8 mouse cellular contexts compared by ENCODE assay signal in genomic region chr6:5109925-5110714, GRCm38 (mm10).
DNase-seq lines count a peak whose midpoint lies in the region; ATAC-seq and TF ChIP-seq lines count a peak whose summit lies in the region.

No protein-coding gene starts in this region.

- peak overlapping the region; percentile 36 for H3K4me3 ChIP-seq in embryonic facial prominence, embryonic 15.5 days (replicated peaks)
- peak overlapping the region; percentile 36 for H3K4me3 ChIP-seq in limb, embryonic 14.5 days (replicated peaks; ENCODE audit: low read length)
- H3K4me3 ChIP-seq in midbrain, postnatal 0 days (ENCODE audit: low read depth, low read length): peak overlapping the region; percentile 39

- H3K9ac ChIP-seq in embryonic facial prominence, embryonic 15.5 days: no peak overlapping the region
- peak overlapping the region; percentile 34; the same call in 1 of the 2 replicates for H3K9ac ChIP-seq in limb, embryonic 14.5 days (ENCODE audit: low read depth, low read length, severe bottlenecking)
- peak overlapping the region; percentile 42; the same call in 1 of the 2 replicates for H3K9ac ChIP-seq in midbrain, postnatal 0 days (replicated peaks; ENCODE audit: low read length, poor library complexity, severe bottlenecking)

- H3K4me1 ChIP-seq in embryonic facial prominence, embryonic 15.5 days: no peaks in the 10 kb centered on the region
- 0 out of 2 replicates have a peak, but pooled peaks cover 15% of the 10 kb centered on the region for H3K4me1 ChIP-seq in limb, embryonic 14.5 days (ENCODE audit: control insufficient read depth, insufficient read depth, low read length)
- no peaks in the 10 kb centered on the region for H3K4me1 ChIP-seq in midbrain, postnatal 0 days (ENCODE audit: insufficient read depth, low read length)

- peak; percentile 60 for DNase-seq in 3134 (ENCODE audit: extremely low read depth, insufficient read length, low spot score)
- DNase-seq in adrenal gland, postnatal 4 days (ENCODE audit: low spot score in 2 of 2): peak; percentile 63 to 71
- peak; percentile 87 for DNase-seq in heart, adult 8-10 months (ENCODE audit: low spot score)
- peak; percentile 88 for DNase-seq in kidney, adult 9 months
- peak; percentile 90 for DNase-seq in limb, embryonic 14.5 days (ENCODE audit: low spot score)
- peak; percentile 95 for DNase-seq in midbrain, postnatal 0 days (ENCODE audit: low spot score)
- DNase-seq in spleen, postnatal 14 days (ENCODE audit: low spot score in 2 of 2): peak; percentile 60 to 70

- H3K9me3 ChIP-seq in embryonic facial prominence, embryonic 15.5 days (replicated peaks): no peaks in the 10 kb centered on the region
- no peaks in the 10 kb centered on the region for H3K9me3 ChIP-seq in limb, embryonic 14.5 days (ENCODE audit: control insufficient read depth, low read length)
- H3K9me3 ChIP-seq in midbrain, postnatal 0 days (ENCODE audit: low read length): no peaks in the 10 kb centered on the region

- WGBS in embryonic facial prominence, embryonic 15.5 days: 4% methylated on average over 18 of the region's 18 CpGs
- WGBS in limb, embryonic 14.5 days: 3% methylated on average over 18 of the region's 18 CpGs
- WGBS in midbrain, postnatal 0 days: 6% methylated on average over 18 of the region's 18 CpGs

- TF ChIP-seq POLR2A in limb, embryonic 14.5 days (IDR thresholded peaks at IDR 0.05; ENCODE audit: borderline replicate concordance, extremely low read depth, insufficient read depth, insufficient read length): no peak

- peak overlapping the region; percentile 56 for H3K4me2 ChIP-seq in embryonic facial prominence, embryonic 15.5 days (replicated peaks)
- peak overlapping the region; percentile 53 for H3K4me2 ChIP-seq in limb, embryonic 14.5 days (replicated peaks; ENCODE audit: low read depth, low read length, severe bottlenecking)
- peak overlapping the region; percentile 53 for H3K4me2 ChIP-seq in midbrain, postnatal 0 days (ENCODE audit: low read depth, low read length, poor library complexity, severe bottlenecking)

- H3K36me3 ChIP-seq in embryonic facial prominence, embryonic 15.5 days: peaks cover 3% of the 10 kb centered on the region; the same call in 1 of the 2 replicates
- H3K36me3 ChIP-seq in limb, embryonic 14.5 days (ENCODE audit: control insufficient read depth, insufficient read depth, low read length): no peaks in the 10 kb centered on the region; the same call in 1 of the 2 replicates
- 0 out of 2 replicates have a peak, but pooled peaks cover 2% of the 10 kb centered on the region for H3K36me3 ChIP-seq in midbrain, postnatal 0 days (ENCODE audit: insufficient read depth, low read length)

- H3K27ac ChIP-seq in embryonic facial prominence, embryonic 15.5 days (replicated peaks): peak overlapping the region; percentile 40; the same call in 1 of the 2 replicates
- H3K27ac ChIP-seq in limb, embryonic 14.5 days (replicated peaks; ENCODE audit: low read depth, low read length): peak overlapping the region; percentile 33; the same call in 1 of the 2 replicates
- no peak overlapping the region; the same call in 1 of the 2 replicates for H3K27ac ChIP-seq in midbrain, postnatal 0 days (ENCODE audit: low read depth, low read length)

- TF ChIP-seq CTCF in midbrain, postnatal 0 days (IDR thresholded peaks at IDR 0.05): peak; percentile 99

- peak; percentile 95 for ATAC-seq in embryonic facial prominence, embryonic 15.5 days (ENCODE audit: insufficient number of reproducible peaks, low FRiP score, low TSS enrichment, low read depth)
- ATAC-seq in limb, embryonic 14.5 days (ENCODE audit: low FRiP score, low read depth): peak; percentile 94
- ATAC-seq in midbrain, postnatal 0 days (ENCODE audit: low FRiP score): peak; percentile 98

- no peaks in the 10 kb centered on the region for H3K27me3 ChIP-seq in embryonic facial prominence, embryonic 15.5 days
- H3K27me3 ChIP-seq in limb, embryonic 14.5 days (ENCODE audit: control insufficient read depth, insufficient read depth, low read length): no peaks in the 10 kb centered on the region
- no peaks in the 10 kb centered on the region for H3K27me3 ChIP-seq in midbrain, postnatal 0 days (ENCODE audit: insufficient read depth, low read length)
